Mouse (Mus musculus) lung, adult 2 months (tissue): ENCODE measurements around the gene Pafah1b2. TPM values are rescaled to one million over a fixed set of nuclear protein-coding genes. Genes with fewer than 3 reads are reported as not detected.

Experiments
- DNase-seq: peaks from one replicate; pipeline ENCODE4 v3.0.0; 2022
- H3K4me1 ChIP-seq: fragments of 200-500 bp; 2 replicates; pipeline ENCODE4 v1.6.1; 2011; ENCODE audit warnings: low read length; ENCODE audit not compliant: control insufficient read depth, insufficient read depth
- H3K4me3 ChIP-seq: fragments of 200-500 bp; replicated peaks from 2 replicates; pipeline ENCODE3; 2011; ENCODE audit warnings: low read depth, mild to moderate bottlenecking, control low read depth, low read length; ENCODE audit errors: extremely low read depth
- CTCF ChIP-seq: fragments of 200-500 bp; IDR thresholded peaks from 2 replicates; pipeline ENCODE4 v1.5.1; 2011; ENCODE audit warnings: mild to moderate bottlenecking, low read length, control low read depth; ENCODE audit not compliant: insufficient read depth
- POLR2A ChIP-seq: fragments of 200-500 bp; IDR thresholded peaks from 2 replicates; pipeline ENCODE4 v1.6.1; 2011; ENCODE audit warnings: low read depth, mild to moderate bottlenecking, control low read depth, low read length, borderline replicate concordance; ENCODE audit errors: extremely low read depth
- WGBS: fragments of 180-500 bp; shearing (Covaris S2); methylation state at CpG from one replicate; pipeline ENCODE4 v1.1.7; 2018; 5-methylcytosine and 5-hydroxymethylcytosine counted together
- polyA plus RNA-seq: library from polyadenylated mRNA; depleted of rRNA; stranded (reverse); fragments of >200 nt; gene quantifications from 2 replicates; pipeline ENCODE4 v1.2.3, GENCODE M21; 2012

Pafah1b2 gene
- polyA plus RNA-seq, 1 experiment = 22.0 TPM

DNA sequence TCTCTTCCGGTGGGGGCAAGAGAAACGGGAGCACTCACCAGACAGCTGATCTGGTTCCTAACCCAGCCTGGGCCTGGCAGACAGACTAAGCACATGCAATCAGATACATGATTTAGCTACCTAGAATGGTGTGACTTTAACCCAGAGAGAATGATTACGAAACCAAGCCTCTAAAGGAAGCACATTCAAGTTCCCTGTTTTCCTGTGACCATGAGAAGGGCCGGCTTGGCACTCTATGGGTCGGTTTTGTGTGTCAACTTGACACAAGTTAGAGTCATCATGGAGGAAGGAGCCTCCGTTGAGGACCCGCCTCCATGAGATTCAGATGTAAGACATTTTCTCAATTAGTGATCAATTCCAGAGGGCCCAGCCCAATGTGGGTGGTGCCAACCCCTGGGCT is 52.8 kb downstream of the Pafah1b2 start:
- WGBS = 68% methylated on average over 7 of the region's 7 CpGs
- TF ChIP-seq POLR2A (no peak), CTCF (no peak)

DNA sequence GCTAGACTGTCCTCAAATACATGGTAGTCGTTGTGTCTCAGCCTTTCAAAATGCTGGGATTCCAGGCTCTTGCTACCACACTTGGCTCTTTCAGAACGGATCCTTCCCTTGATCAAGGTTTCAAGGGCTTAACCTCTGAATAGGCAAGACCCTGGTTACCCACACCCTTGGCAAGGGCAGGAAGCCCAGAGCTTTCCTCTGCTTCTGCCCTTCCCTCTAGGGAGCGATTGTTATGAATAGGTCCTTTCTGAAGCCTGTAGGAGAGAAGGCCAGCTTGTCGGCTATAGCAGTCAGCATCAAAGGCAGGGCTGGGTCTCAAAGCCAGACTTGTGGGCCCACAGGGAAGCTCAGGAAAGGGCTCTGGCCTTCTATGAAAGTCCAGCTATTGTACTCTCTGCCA is 53.6 kb downstream of the Pafah1b2 start:
- no peak for DNase-seq
- no peak overlapping the region for H3K4me3 ChIP-seq
- 44% methylated on average over 4 of the region's 4 CpGs for WGBS

More for the DNA sequence above, 52.8 kb downstream of the Pafah1b2 start:
- peaks cover 4% of the 10 kb centered on the region; the same call in 1 of the 2 replicates for H3K4me1 ChIP-seq
- no peak for DNase-seq
- H3K4me3 ChIP-seq = no peak overlapping the region

DNA sequence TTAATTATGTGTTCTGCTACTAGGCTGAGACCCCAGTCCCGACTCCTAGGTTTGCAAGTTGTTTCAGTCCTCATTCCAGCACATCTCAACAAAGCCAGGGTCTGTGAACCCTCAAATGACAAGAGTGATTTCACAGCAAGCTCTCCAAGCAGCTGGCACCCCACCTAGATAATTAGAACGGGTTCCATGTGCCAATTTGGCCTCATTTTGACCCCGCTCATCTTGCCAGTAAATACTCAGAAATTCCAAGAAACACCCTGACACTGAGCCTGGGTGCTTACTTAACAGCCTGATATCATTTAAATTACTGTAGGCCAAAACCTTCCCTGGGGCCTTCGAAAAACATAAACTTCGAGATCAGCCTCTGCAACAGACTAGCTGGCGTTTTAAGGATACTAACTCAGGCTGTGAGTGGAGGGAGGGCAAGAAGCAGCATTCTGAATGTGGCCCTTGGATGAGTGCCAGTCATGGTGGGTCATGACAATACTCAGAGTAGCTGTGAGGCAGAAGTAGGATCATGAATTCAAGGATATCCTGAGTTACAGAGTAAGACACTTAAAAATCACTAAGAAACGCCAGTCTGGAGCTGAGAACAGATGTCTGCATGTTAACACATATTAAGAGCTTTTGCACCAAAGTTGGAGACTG is 54.3 kb downstream of the Pafah1b2 start:
- H3K4me1 ChIP-seq = peaks cover 8% of the 10 kb centered on the region
- no peak overlapping the region for H3K4me3 ChIP-seq
- DNase-seq = no peak
- TF ChIP-seq CTCF (no peak), POLR2A (no peak)
- 41% methylated on average over 7 of the region's 7 CpGs for WGBS

More for the DNA sequence above, 53.6 kb downstream of the Pafah1b2 start:
- H3K4me1 ChIP-seq = peaks cover 4% of the 10 kb centered on the region; the same call in 1 of the 2 replicates
- TF ChIP-seq POLR2A (no peak), CTCF (no peak)

DNA sequence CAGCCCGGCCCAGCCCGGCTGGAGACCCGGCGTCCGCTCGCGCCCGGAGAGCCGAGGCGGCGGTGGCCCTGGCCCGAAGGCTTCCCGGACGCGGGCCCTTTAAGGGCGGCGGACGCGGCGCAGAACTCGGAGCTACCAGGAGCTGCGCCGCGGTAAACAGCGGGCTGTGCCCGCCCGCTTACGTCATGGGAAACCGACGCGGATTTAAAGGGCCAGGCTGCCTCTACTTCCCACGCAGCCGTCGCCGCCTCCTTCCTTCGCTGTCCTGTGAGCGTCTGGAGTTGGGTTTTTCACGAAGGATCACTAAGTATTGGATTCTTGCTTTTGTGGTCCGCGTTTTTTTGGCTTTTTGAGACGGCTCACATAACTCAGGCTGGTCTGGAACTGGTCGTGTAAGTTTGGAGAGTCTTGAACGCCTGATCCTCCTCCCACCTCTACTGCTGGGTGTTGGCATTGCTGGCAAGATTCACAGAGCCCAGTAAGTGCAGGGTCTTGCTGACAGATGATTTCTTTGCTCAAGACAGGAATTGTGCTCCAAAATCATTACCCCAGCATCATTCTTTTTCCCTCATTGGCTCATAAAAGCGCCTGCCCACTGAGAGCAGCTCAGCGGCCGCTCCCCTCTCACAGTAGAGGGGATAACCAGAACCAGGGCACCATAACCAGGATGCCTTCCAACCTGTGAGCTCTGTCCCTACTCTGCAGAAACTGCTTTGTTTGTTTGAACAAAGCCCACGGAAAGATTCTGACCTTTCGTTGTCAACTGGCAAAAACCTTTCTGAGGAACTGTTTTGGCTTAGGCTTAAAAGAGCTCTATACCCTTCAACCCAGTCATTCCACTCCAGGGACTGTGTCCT is 57.2 kb downstream of the Pafah1b2 start, which contains the start of gene Sidt2:
Gene Sidt2, minus strand, starts transcription at position 152 of the 857 bp plus-strand sequence.
- Histone ChIP-seq H3K4me3 (peak within 1 kb of the TSS; percentile 75), H3K4me1 (peaks cover 10% of the 10 kb centered on the region)
- WGBS = under 1% methylated on average over 48 of the region's 48 CpGs
- peak; percentile 88 for DNase-seq
- no peak; the same call in none of the 2 replicates for TF ChIP-seq POLR2A
- no peak for TF ChIP-seq CTCF

DNA sequence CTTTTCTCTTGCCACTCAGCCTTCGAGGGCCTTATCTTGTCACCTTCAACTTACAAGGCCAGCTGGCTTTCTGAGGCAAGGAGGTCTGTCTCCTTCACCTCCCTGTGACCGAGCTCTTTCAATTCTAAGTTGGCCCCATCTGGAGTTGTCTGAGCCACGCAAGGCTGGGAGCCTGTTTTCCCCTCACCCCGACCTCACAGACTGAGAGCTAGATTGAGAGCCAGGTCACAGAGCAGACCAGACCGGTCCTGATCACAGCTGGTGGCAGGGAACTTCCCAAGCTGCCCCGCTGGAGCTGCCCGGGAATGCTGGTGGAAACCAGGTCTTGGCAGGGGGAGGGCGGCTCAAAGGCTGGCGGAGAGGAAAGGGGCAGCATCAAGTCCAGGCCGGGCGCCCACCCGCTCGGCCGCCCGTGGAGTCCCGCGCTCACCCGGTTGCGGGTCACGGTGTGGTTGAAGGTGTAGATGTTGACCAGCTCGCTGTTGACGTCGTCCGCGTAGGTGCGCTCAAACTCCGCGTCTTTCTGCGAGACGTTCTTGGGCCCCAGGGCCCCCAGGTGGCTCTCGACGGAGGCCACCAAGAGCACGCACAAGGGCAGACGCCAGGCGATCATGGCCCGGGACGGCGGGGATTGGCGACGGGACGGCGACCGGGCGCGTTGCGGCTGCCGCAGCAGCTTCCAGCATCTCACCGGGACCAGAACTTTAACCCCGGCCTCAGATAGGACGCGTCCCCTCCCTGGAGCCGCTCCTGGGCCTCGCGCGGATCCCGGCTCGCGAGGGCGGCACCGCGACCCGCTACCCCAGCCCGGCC is 58.0 kb downstream of the Pafah1b2 start:
- Histone ChIP-seq H3K4me3 (peak overlapping the region; percentile 75), H3K4me1 (peaks cover 10% of the 10 kb centered on the region)
- WGBS = under 1% methylated on average over 62 of the region's 63 CpGs
- no peak for TF ChIP-seq CTCF
- TF ChIP-seq POLR2A = 0 out of 2 replicates have a peak, but pooled peaks have one; percentile 25
- peak; percentile 67 for DNase-seq

DNA sequence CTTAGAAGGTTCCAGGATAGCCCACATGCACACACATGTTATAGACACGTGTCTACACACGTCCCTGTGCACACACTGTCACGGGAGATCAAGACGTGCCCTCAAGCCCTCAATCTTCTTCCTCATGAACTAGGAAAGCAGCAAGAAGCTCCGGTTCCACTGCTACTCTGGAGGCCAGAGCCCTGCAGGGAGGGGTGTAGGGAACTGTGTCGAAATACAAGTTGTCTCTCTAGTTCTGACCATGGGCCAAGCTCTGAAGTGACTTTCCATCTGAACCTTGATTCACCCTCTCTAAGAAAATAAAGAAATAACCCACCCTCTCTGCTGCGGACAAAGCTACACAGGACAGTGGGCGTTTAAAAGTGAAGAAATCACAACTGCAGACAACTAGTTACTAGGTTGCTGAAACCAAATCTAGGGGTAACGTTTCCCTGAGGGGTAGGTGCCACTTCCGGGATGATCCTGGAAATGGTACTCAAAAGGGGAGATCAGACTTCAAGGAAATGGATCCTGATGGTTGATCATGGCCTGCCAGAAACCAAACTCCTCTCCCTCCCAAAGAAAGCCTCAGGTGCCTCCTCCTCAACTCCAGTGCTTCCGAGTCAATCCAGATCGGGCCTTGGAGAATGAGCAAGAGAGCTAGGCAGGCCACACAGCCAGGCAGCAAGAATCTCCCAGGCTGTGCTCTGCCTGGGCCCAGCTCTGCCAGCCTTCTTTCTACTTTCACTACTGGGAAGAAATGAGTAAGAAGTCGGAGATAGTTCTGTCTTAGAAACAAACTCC is 58.8 kb downstream of the Pafah1b2 start:
- DNase-seq = no peak
- TF ChIP-seq POLR2A (no peak), CTCF (no peak)
- H3K4me3 ChIP-seq = peak overlapping the region; percentile 75
- WGBS = 24% methylated on average over 13 of the region's 13 CpGs
- H3K4me1 ChIP-seq = peaks cover 10% of the 10 kb centered on the region

DNA sequence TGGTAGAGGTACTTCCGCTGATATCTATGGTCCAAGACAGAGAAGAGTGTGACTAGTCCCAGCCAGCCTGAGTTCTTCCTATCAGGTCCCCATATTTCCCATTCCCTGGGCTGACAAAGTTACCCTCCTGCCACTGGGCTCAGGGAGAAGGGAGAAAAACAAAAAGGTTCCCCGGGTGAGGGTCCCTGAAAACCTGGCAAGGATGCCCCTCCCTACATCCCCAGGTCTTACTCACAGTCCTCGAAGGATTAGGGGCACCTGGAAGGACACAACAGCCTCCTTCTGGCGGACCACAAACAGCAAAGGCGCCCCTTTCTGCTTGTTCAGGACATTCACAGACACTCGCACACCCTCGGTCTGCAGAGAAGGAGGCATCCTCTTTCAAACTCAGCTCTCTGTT is 59.6 kb downstream of the Pafah1b2 start:
- WGBS = 77% methylated on average over 7 of the region's 7 CpGs
- H3K4me1 ChIP-seq = peaks cover 10% of the 10 kb centered on the region
- H3K4me3 ChIP-seq = peak overlapping the region; percentile 55
- TF ChIP-seq CTCF (no peak), POLR2A (no peak)
- DNase-seq = no peak

DNA sequence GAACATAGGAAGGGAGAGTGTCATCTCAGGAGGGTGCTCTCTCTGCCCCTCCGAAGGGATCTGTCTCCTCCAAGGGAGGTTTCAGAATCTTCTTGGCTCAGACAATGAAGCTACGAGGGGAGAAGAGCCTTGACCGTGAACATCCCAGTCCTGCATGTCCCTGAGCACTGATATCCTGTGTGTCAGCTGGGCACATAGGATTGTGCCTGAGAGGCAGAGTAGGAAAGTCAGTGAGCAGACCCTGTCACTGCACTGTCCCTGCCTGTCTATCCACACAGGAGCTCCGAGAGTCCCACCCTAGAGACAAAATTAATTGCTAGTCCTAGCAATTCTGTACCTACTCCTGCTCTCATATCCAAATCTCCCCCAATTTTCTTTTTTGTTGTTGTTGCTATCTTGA is 60.4 kb downstream of the Pafah1b2 start:
- no peak overlapping the region for H3K4me3 ChIP-seq
- peaks cover 10% of the 10 kb centered on the region for H3K4me1 ChIP-seq
- no peak for TF ChIP-seq POLR2A
- no peak for TF ChIP-seq CTCF
- 94% methylated on average over 4 of the region's 4 CpGs for WGBS
- DNase-seq = no peak
